Mouse (Mus musculus): ENCODE data around the gene Stab1. TPM values are rescaled to one million over a fixed set of nuclear protein-coding genes. Genes with fewer than 3 reads are reported as not detected.

The Stab1 gene
- polyA plus RNA-seq, 1 experiment from 2014 or later = 7.0 TPM

GRCm38 (mm10) chr14:31125106-31126075, 43.0 kb downstream of the Stab1 start:
- Histone ChIP-seq H3K4me2 (ENCODE audit: low read depth, low read length) (no peak overlapping the region), H3K4me3 (ENCODE audit: low read depth, low read length) (no peak overlapping the region), H3K27me3 (ENCODE audit: control insufficient read depth, insufficient read depth, low read length) (no peaks in the 10 kb centered on the region), H3K36me3 (ENCODE audit: control insufficient read depth, insufficient read depth, low read length) (peaks cover 3% of the 10 kb centered on the region; the same call in 1 of the 2 replicates), H3K9ac (replicated peaks; ENCODE audit: low read depth, low read length) (no peak overlapping the region), H3K4me1 (ENCODE audit: control insufficient read depth, insufficient read depth, low read length) (peaks cover 5% of the 10 kb centered on the region; the same call in 1 of the 2 replicates), H3K27ac (ENCODE audit: low read depth, low read length) (no peak overlapping the region), H3K9me3 (ENCODE audit: control insufficient read depth, low read length) (no peaks in the 10 kb centered on the region)
- no peak for ATAC-seq (ENCODE audit: low read depth)
- 66% methylated on average over 9 of the region's 9 CpGs for WGBS

GRCm38 (mm10) chr14:31115522-31115921, 52.9 kb downstream of the Stab1 start:
- Histone ChIP-seq H3K4me2 (ENCODE audit: low read depth, low read length) (no peak overlapping the region), H3K27ac (ENCODE audit: low read depth, low read length) (no peak overlapping the region), H3K36me3 (ENCODE audit: control insufficient read depth, insufficient read depth, low read length) (peaks cover 42% of the 10 kb centered on the region; the same call in 1 of the 2 replicates), H3K27me3 (ENCODE audit: control insufficient read depth, insufficient read depth, low read length) (no peaks in the 10 kb centered on the region), H3K4me1 (ENCODE audit: control insufficient read depth, insufficient read depth, low read length) (no peaks in the 10 kb centered on the region), H3K4me3 (ENCODE audit: low read depth, low read length) (no peak overlapping the region), H3K9ac (replicated peaks; ENCODE audit: low read depth, low read length) (no peak overlapping the region), H3K9me3 (ENCODE audit: control insufficient read depth, low read length) (no peaks in the 10 kb centered on the region)
- ATAC-seq (ENCODE audit: low read depth) = no peak
- 82% methylated on average over 2 of the region's 2 CpGs for WGBS

GRCm38 (mm10) chr14:31114011-31114410, 54.4 kb downstream of the Stab1 start:
- H3K9ac ChIP-seq (replicated peaks; ENCODE audit: low read depth, low read length) = no peak overlapping the region
- H3K4me2 ChIP-seq (ENCODE audit: low read depth, low read length) = no peak overlapping the region
- peaks cover 44% of the 10 kb centered on the region for H3K36me3 ChIP-seq (ENCODE audit: control insufficient read depth, insufficient read depth, low read length)
- ATAC-seq (ENCODE audit: low read depth) = no peak
- 89% methylated on average over 3 of the region's 3 CpGs for WGBS
- no peak overlapping the region for H3K27ac ChIP-seq (ENCODE audit: low read depth, low read length)
- no peaks in the 10 kb centered on the region for H3K27me3 ChIP-seq (ENCODE audit: control insufficient read depth, insufficient read depth, low read length)
- H3K4me3 ChIP-seq (ENCODE audit: low read depth, low read length) = no peak overlapping the region
- H3K9me3 ChIP-seq (ENCODE audit: control insufficient read depth, low read length) = no peaks in the 10 kb centered on the region
- no peaks in the 10 kb centered on the region for H3K4me1 ChIP-seq (ENCODE audit: control insufficient read depth, insufficient read depth, low read length)

- no peak for ATAC-seq (ENCODE audit: low read depth)
- Histone ChIP-seq H3K9me3 (ENCODE audit: control insufficient read depth, low read length) (no peaks in the 10 kb centered on the region), H3K9ac (replicated peaks; ENCODE audit: low read depth, low read length) (no peak overlapping the region), H3K27ac (ENCODE audit: low read depth, low read length) (no peak overlapping the region), H3K4me2 (ENCODE audit: low read depth, low read length) (no peak overlapping the region), H3K4me1 (ENCODE audit: control insufficient read depth, insufficient read depth, low read length) (no peaks in the 10 kb centered on the region), H3K4me3 (ENCODE audit: low read depth, low read length) (no peak overlapping the region), H3K27me3 (ENCODE audit: control insufficient read depth, insufficient read depth, low read length) (no peaks in the 10 kb centered on the region), H3K36me3 (ENCODE audit: control insufficient read depth, insufficient read depth, low read length) (peaks cover 39% of the 10 kb centered on the region)
- WGBS = 91% methylated on average over 5 of the region's 5 CpGs
Measured at GRCm38 (mm10) chr14:31112187-31112586, 56.3 kb downstream of the Stab1 start.

- no peak overlapping the region for H3K27ac ChIP-seq (ENCODE audit: low read depth, low read length)
- no peak overlapping the region for H3K4me3 ChIP-seq (ENCODE audit: low read depth, low read length)
- no peak for ATAC-seq (ENCODE audit: low read depth)
- H3K4me1 ChIP-seq (ENCODE audit: control insufficient read depth, insufficient read depth, low read length) = no peaks in the 10 kb centered on the region
- no peak overlapping the region for H3K4me2 ChIP-seq (ENCODE audit: low read depth, low read length)
- no peak overlapping the region for H3K9ac ChIP-seq (replicated peaks; ENCODE audit: low read depth, low read length)
- 86% methylated on average over 3 of the region's 3 CpGs for WGBS
- H3K36me3 ChIP-seq (ENCODE audit: control insufficient read depth, insufficient read depth, low read length) = peaks cover 36% of the 10 kb centered on the region
- no peaks in the 10 kb centered on the region for H3K27me3 ChIP-seq (ENCODE audit: control insufficient read depth, insufficient read depth, low read length)
- no peaks in the 10 kb centered on the region for H3K9me3 ChIP-seq (ENCODE audit: control insufficient read depth, low read length)
Measured at GRCm38 (mm10) chr14:31110613-31111012, 57.8 kb downstream of the Stab1 start.

- H3K9me3 ChIP-seq (ENCODE audit: control insufficient read depth, low read length) = no peaks in the 10 kb centered on the region
- H3K9ac ChIP-seq (replicated peaks; ENCODE audit: low read depth, low read length) = no peak overlapping the region
- no peak overlapping the region for H3K4me2 ChIP-seq (ENCODE audit: low read depth, low read length)
- WGBS = 96% methylated on average over 2 of the region's 2 CpGs
- no peak overlapping the region for H3K27ac ChIP-seq (ENCODE audit: low read depth, low read length)
- no peaks in the 10 kb centered on the region for H3K27me3 ChIP-seq (ENCODE audit: control insufficient read depth, insufficient read depth, low read length)
- H3K36me3 ChIP-seq (ENCODE audit: control insufficient read depth, insufficient read depth, low read length) = peaks cover 37% of the 10 kb centered on the region
- H3K4me1 ChIP-seq (ENCODE audit: control insufficient read depth, insufficient read depth, low read length) = no peaks in the 10 kb centered on the region
- no peak for ATAC-seq (ENCODE audit: low read depth)
- no peak overlapping the region for H3K4me3 ChIP-seq (ENCODE audit: low read depth, low read length)
Measured at GRCm38 (mm10) chr14:31105156-31105555, 63.3 kb downstream of the Stab1 start.

- Histone ChIP-seq H3K9me3 (ENCODE audit: control insufficient read depth, low read length) (no peaks in the 10 kb centered on the region), H3K27me3 (ENCODE audit: control insufficient read depth, insufficient read depth, low read length) (no peaks in the 10 kb centered on the region), H3K4me3 (ENCODE audit: low read depth, low read length) (no peak overlapping the region), H3K4me1 (ENCODE audit: control insufficient read depth, insufficient read depth, low read length) (no peaks in the 10 kb centered on the region), H3K36me3 (ENCODE audit: control insufficient read depth, insufficient read depth, low read length) (peaks cover 50% of the 10 kb centered on the region), H3K9ac (replicated peaks; ENCODE audit: low read depth, low read length) (no peak overlapping the region), H3K27ac (ENCODE audit: low read depth, low read length) (no peak overlapping the region), H3K4me2 (ENCODE audit: low read depth, low read length) (no peak overlapping the region)
- ATAC-seq (ENCODE audit: low read depth) = no peak
- 94% methylated on average over 1 of the region's 1 CpGs for WGBS
Measured at GRCm38 (mm10) chr14:31089918-31090317, 78.5 kb downstream of the Stab1 start.

Other genes with a start within 250 kb of the Stab1 start
- 1.2 and 1.3 TPM in 2 replicates for gene Itih3, start 244.9 kb downstream of the Stab1 start, polyA plus RNA-seq (2014; fragmentation: Nextera tagmentation; extraction: Ambion mirVana)
- gene Itih1, start 225.4 kb downstream of the Stab1 start, polyA plus RNA-seq (2014; fragmentation: Nextera tagmentation; extraction: Ambion mirVana) = not detected in 2 replicates
- 15.7 and 17.0 TPM in 2 replicates for gene Nek4, start 217.3 kb downstream of the Stab1 start, polyA plus RNA-seq (2014; fragmentation: Nextera tagmentation; extraction: Ambion mirVana)
- 64.9 and 67.5 TPM in 2 replicates for gene Glt8d1, start 167.2 kb downstream of the Stab1 start, polyA plus RNA-seq (2014; fragmentation: Nextera tagmentation; extraction: Ambion mirVana)
- gene Spcs1, start 167.0 kb downstream of the Stab1 start, polyA plus RNA-seq (2014; fragmentation: Nextera tagmentation; extraction: Ambion mirVana) = 336 TPM in 2 replicates
- 94.3 and 104 TPM in 2 replicates for gene Pbrm1, start 149.5 kb downstream of the Stab1 start, polyA plus RNA-seq (2014; fragmentation: Nextera tagmentation; extraction: Ambion mirVana)
- gene Gnl3, start 149.5 kb downstream of the Stab1 start, polyA plus RNA-seq (2014; fragmentation: Nextera tagmentation; extraction: Ambion mirVana) = 53.3 and 58.1 TPM in 2 replicates
- 69.3 and 74.1 TPM in 2 replicates for gene Smim4, start 39.7 kb downstream of the Stab1 start, polyA plus RNA-seq (2014; fragmentation: Nextera tagmentation; extraction: Ambion mirVana)
- 219 and 241 TPM in 2 replicates for gene Nt5dc2, start 37.6 kb downstream of the Stab1 start, polyA plus RNA-seq (2014; fragmentation: Nextera tagmentation; extraction: Ambion mirVana)
- 4.1 and 5.5 TPM in 2 replicates for gene Tnnc1, start 39.7 kb upstream of the Stab1 start, polyA plus RNA-seq (2014; fragmentation: Nextera tagmentation; extraction: Ambion mirVana)
- 282 and 335 TPM in 2 replicates for gene Nisch, start 48.3 kb upstream of the Stab1 start, polyA plus RNA-seq (2014; fragmentation: Nextera tagmentation; extraction: Ambion mirVana)
- gene Sema3g, start 49.2 kb upstream of the Stab1 start, polyA plus RNA-seq (2014; fragmentation: Nextera tagmentation; extraction: Ambion mirVana) = 0.13 and 0.21 TPM in 2 replicates
- gene Phf7, start 82.7 kb upstream of the Stab1 start, polyA plus RNA-seq (2014; fragmentation: Nextera tagmentation; extraction: Ambion mirVana) = 11.8 TPM in 2 replicates
- 97.5 and 101 TPM in 2 replicates for gene Bap1, start 82.8 kb upstream of the Stab1 start, polyA plus RNA-seq (2014; fragmentation: Nextera tagmentation; extraction: Ambion mirVana)
- 3.6 and 4.0 TPM in 2 replicates for gene Dnah1, start 155.3 kb upstream of the Stab1 start, polyA plus RNA-seq (2014; fragmentation: Nextera tagmentation; extraction: Ambion mirVana)
- gene Capn7, start 168.0 kb upstream of the Stab1 start, polyA plus RNA-seq (2014; fragmentation: Nextera tagmentation; extraction: Ambion mirVana) = 89.4 and 92.9 TPM in 2 replicates

Data from neural tube, embryonic 14.5 days (tissue).